Mouse (Mus musculus) hematopoietic multipotent progenitor cell, adult 10-12 weeks (in vitro differentiated cells): ENCODE data around the gene C8b. TPM values are rescaled to one million over a fixed set of nuclear protein-coding genes. Genes with fewer than 3 reads are reported as not detected.

Source experiments
- polyA plus RNA-seq: library from polyadenylated mRNA; stranded (reverse); fragments of >175 nt; gene quantifications from 2 replicates; pipeline ENCODE4 v1.2.3, GENCODE M21; 2012; ENCODE audit warnings: low replicate concordance

The C8b gene
- not detected in 2 replicates for polyA plus RNA-seq

DNA sequence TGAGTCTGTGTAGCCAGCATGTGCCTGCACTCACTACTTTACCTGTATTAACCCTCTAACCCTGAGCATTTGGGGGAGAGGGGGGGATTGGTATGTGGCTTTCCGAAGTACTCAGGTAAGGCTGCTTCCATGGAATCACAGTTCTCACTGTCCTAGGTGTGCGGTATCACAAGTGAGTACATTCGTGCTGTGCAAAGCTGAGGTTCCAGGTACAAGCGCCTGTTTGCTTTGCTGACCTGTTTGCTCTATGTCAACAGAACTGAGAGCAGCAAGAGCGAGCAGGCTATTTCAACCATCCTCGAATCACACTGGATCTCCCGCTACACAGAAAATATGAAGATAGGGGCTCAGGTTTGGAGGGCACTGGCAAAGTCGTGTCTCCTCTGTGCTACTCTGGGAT lies at the start of gene C8b:
Gene C8b, plus strand, starts transcription at position 253 of the 400 bp plus-strand sequence.

Other genes with a start within 250 kb of the C8b start
- gene Gm17662, start 91.0 kb downstream of the C8b start, polyA plus RNA-seq: not detected in 2 replicates
- gene C8a, start 110.1 kb downstream of the C8b start, polyA plus RNA-seq: 0.08 and 0.26 TPM in 2 replicates
- gene Fyb2, start 147.1 kb downstream of the C8b start, polyA plus RNA-seq: 0.22 TPM in 1 of 2 replicates, not detected in the other